Mouse (Mus musculus) E14TG2a.4 (cell line): ENCODE measurements at regions not wholly inside any gene's neighbourhood (a gene's known extent, or its start where the extent isn't known, plus 50 kb on each side); places are given as distances from the start of the nearest gene placed in this dataset.

Source experiments
- CTCF ChIP-seq: conservative IDR thresholded peaks from 2 replicates; pipeline ENCODE4 v1.5.1; 2014; ENCODE audit warnings: low read length
- NANOG ChIP-seq: IDR thresholded peaks from 2 replicates; pipeline ENCODE4 v1.6.1; 2014; ENCODE audit warnings: borderline replicate concordance, low read length, mixed read lengths
- POU5F1 ChIP-seq: IDR thresholded peaks from 2 replicates; pipeline ENCODE4 v1.6.1; 2014; ENCODE audit warnings: low read length, borderline replicate concordance

DNA sequence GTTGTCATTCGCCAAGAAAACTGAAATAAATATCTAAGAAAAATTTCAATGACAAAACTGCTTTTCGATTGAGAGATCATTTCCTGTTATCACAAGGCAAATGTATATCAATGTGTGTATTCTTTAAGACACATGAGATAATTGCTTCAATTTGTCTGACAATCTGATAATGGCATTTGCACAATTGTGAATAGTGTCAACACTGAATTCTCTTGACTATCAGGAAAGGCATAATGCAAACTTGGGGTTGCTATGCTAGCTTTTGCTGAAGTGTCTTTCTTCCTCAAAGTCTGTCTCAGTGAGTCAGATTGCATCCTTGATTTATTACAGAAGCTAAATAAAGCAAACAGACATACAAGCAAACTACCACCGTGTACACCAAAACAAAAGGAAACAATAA is 1278.8 kb upstream of the Cdh8 start:
- TF ChIP-seq CTCF (no peak), NANOG (no peak), POU5F1 (no peak)
